Comparison of ENCODE assay signal across 13 mouse cellular contexts in genomic region chr2:150257291-150257690, GRCm38 (mm10). TPM values are rescaled to one million over a fixed set of nuclear protein-coding genes. Genes with fewer than 3 reads are reported as not detected.
"Had no signal": no experiment of that assay in that cellular context is flagged by ENCODE, and none has a peak within 500 bp of the region (broad histone marks: within the 10 kb centered on the region; RNA-seq: fewer than 3 reads in every experiment).

Gm14124 (plus strand) TSS chr2:150257517.

RNA-seq across cellular contexts. Expression of gene Gm14124, which starts in this region (rescaled TPM):
- total RNA-seq: liver, adult 2 months; megakaryocyte progenitor cell, adult 5-6 weeks had no signal
- polyA plus RNA-seq: kidney, embryonic 15.5 days; limb, embryonic 11.5 days; liver, adult 2 months; liver, embryonic 13.5 days; liver, embryonic 16.5 days; lung, adult 2 months; midbrain, embryonic 12.5 days; midbrain, embryonic 15.5 days; neural tube, embryonic 12.5 days; stomach, embryonic 14.5 days; stomach, postnatal 0 days; thymus, postnatal 0 days had no signal
